Mouse (Mus musculus) liver, postnatal 0 days (tissue): ENCODE results near the gene Zfp326.

Experiments used
- CTCF ChIP-seq: sonication (generic); IDR thresholded peaks from 2 replicates; pipeline ENCODE4 v1.5.1; 2016; ENCODE audit warnings: antibody characterized with exemption, low read depth
- EP300 ChIP-seq: IDR thresholded peaks from 2 replicates; pipeline ENCODE4 v1.6.1; 2016; ENCODE audit warnings: antibody characterized with exemption, low read depth, mild to moderate bottlenecking

DNA sequence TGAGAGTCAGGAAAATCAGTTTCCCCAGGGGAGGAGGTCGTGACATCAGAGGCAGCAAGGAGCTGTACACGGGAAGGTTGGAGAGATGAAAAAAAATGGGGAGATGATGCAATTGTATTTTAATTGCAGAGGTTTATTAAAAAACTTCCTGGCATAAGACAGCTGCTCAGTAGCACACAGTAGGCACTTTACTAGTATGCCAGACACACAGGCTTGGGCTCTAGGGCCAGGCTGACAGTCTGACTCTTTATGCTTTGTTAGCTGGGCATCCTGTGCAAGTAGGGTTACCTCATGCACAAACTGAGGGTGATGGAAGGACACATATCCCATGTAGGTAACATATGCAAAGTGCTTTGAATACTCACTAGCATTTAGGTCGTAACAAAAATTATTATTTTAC is 5.2 kb upstream of the Zfp326 start:
- TF ChIP-seq CTCF (no peak), EP300 (no peak)
